Mouse (Mus musculus) E14TG2a.4 (cell line): ENCODE data around the gene Tnr.

Experiments used
- CTCF ChIP-seq: conservative IDR thresholded peaks from 2 replicates; pipeline ENCODE4 v1.5.1; 2014; ENCODE audit warnings: low read length
- NANOG ChIP-seq: IDR thresholded peaks from 2 replicates; pipeline ENCODE4 v1.6.1; 2014; ENCODE audit warnings: borderline replicate concordance, low read length, mixed read lengths

GRCm38 (mm10) chr1:159498236-159498635, 25.3 kb upstream of the Tnr start:
- TF ChIP-seq CTCF (no peak), NANOG (no peak)
